Mouse (Mus musculus) colon, adult 2 months (tissue): Measurements from ENCODE around the gene Olfr419. TPM values are rescaled to one million over a fixed set of nuclear protein-coding genes. Genes with fewer than 3 reads are reported as not detected.

Experiments used
- polyA plus RNA-seq: library from polyadenylated mRNA; depleted of rRNA; stranded (reverse); fragments of >200 nt; gene quantifications from 2 replicates; pipeline ENCODE4 v1.2.3, GENCODE M21; 2012; rRNA removed

Olfr419 gene
- not detected in 2 replicates for polyA plus RNA-seq

GRCm38 (mm10) chr1:174251961-174252360, at the start of gene Olfr419:
Olfr419 (minus strand) TSS chr1:174252061.

Other genes with a start within 250 kb of the Olfr419 start
- gene Ifi205, start 220.3 kb downstream of the Olfr419 start, polyA plus RNA-seq: 0.21 and 0.25 TPM in 2 replicates
- 0.07 and 0.15 TPM in 2 replicates for gene Olfr433, start 211.4 kb downstream of the Olfr419 start, polyA plus RNA-seq
- 0.37 TPM in 1 of 2 replicates, not detected in the other for gene Olfr432, start 202.9 kb downstream of the Olfr419 start, polyA plus RNA-seq
- gene Olfr430, start 185.5 kb downstream of the Olfr419 start, polyA plus RNA-seq: not detected in 2 replicates
- not detected in 2 replicates for gene Olfr429, start 167.7 kb downstream of the Olfr419 start, polyA plus RNA-seq
- gene Olfr427, start 155.2 kb downstream of the Olfr419 start, polyA plus RNA-seq: not detected in 2 replicates
- not detected in 2 replicates for gene Olfr231, start 130.9 kb downstream of the Olfr419 start, polyA plus RNA-seq
- gene Olfr424, start 120.5 kb downstream of the Olfr419 start, polyA plus RNA-seq: 0.13 TPM in 1 of 2 replicates, not detected in the other
- not detected in 2 replicates for gene Olfr420, start 96.4 kb downstream of the Olfr419 start, polyA plus RNA-seq
- 0.01 TPM in 1 of 2 replicates, not detected in the other for gene Spta1, start 79.3 kb downstream of the Olfr419 start, polyA plus RNA-seq
- gene Mptx1, start 78.5 kb upstream of the Olfr419 start, polyA plus RNA-seq: 65.3 and 144 TPM in 2 replicates
- gene Olfr417, start 113.1 kb upstream of the Olfr419 start, polyA plus RNA-seq: not detected in 2 replicates
- not detected in 2 replicates for gene Olfr248, start 139.0 kb upstream of the Olfr419 start, polyA plus RNA-seq
- gene Olfr414, start 172.0 kb upstream of the Olfr419 start, polyA plus RNA-seq: not detected in 2 replicates
- not detected in 2 replicates for gene Olfr220, start 190.0 kb upstream of the Olfr419 start, polyA plus RNA-seq
- gene Fmn2, start 249.8 kb upstream of the Olfr419 start, polyA plus RNA-seq: 0.17 and 0.23 TPM in 2 replicates